Mouse (Mus musculus) frontal cortex, postnatal 25 days (tissue): ENCODE measurements at regions not wholly inside any gene's neighbourhood (a gene's known extent, or its start where the extent isn't known, plus 50 kb on each side); places are given as distances from the start of the nearest gene placed in this dataset.

ENCODE experiments used
- DNase-seq, 2 experiments: peaks; one replicate each; pipeline ENCODE4 v3.0.0; 2022; ENCODE audit warnings: low spot score in 2 of 2

DNA sequence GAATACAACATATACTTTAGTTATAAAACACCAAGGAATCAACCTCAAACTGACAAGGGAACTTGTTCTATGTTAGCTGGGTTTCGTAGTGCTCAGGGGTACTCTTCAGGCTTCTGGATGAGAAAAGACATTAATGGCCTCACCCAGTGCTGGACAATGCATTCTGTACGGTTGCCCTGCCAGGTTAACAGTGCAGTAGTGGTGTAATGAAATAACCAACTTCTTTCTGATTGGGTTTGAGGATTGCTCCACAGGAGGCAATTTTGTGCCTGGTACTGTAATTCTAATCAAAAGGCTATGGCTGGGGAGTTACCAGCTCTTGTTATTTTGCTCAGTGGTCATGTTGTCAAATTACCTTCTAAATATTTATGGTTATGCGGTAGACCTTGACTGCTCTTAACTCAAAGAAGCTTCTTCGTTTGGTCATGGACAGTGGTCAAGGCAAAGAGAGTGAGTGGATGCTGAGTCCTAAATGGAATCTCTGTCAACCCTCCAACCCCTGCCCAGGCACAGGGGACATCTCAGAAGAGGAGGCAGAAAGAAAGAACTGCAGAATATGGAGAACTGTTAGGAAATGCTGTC, 158.8 kb upstream of the B3gat2 start:
- no peak for DNase-seq

DNA sequence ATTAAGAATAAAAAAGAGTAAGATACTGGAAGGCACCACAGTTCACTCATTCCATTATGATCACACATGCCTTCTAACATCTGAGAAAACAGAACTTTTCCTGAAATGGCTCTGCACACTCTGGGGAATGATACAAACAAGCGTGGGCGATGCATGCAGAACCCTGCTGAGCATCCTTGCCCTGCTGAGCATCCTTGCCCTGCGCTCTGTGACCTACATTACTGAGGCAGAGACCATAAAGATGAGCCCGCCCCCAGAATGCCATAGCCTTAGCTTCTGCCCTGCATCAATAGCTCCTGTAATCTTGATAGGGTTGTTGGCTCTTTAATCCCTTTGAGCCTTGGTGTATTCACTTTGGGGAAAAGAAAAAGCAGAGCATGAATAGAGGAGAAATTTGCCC, 132.2 kb upstream of the B3gat2 start:
- DNase-seq = no peak

DNA sequence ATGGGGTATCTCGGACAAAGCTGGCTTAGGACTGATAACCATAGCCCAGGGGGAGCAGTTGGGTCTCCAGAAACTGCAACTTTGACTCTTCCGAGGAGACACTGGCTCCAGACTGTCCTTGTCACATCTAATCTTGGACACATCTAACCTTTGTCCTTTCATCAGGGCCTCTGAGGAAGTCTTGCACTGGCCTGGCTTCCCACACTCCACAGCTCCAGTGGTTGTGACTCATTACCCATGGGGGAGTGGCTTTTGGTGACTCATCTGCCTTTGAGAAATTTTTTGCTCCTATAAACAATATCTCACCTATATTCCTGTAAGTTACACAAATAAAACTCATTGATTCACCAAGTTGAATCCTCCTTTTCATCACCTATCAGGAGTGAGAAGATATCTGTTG, 116.5 kb upstream of the B3gat2 start:
- DNase-seq = no peak

DNA sequence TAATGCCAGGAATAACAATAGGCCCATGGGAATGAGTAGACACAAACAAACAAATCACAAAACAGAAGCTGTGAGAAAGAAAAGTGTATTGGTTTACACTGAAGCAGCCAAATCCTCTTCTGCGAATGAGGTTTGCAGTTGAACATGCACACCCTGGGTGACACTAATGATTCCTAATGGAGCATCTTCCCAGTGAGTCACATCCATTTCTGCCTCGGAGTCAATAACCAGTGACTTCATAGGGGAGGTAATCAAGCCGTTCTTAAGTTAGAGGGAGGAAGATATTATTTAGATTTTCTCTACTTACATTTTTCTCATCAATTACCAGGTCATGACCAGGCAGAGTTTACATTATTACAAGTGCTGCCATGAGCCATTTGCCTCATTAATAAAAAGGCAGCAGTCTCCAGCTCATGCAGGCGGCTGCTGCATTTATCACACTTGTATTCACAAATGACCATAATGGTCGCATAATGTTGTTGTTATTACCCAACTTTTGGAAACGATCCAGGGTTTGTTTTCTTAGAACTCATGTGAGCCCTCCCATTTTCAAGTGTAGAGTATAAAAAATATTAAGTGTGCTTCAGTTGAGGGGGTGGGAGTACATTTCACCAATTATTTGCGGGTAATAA, 112.6 kb upstream of the B3gat2 start:
- no peak for DNase-seq

DNA sequence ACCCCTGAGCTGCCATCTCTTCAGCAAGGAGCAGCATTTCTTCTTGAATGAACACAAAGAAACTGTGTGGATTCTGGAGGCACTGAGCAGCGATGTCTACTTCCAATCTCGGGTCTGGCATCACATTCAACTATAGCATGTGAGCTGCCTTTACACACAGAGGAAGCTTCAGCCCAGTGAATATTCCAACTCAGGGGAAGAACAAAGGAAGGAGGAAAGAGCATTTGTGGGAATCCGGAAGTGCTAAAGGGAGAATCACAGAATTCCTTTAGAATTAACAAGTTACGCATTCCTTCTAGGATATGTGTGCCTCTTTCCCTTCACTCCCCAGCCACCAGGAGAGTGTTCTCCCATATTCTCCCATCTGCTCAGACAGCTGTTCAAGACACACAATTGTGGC, 111.7 kb upstream of the B3gat2 start:
- no peak for DNase-seq

DNA sequence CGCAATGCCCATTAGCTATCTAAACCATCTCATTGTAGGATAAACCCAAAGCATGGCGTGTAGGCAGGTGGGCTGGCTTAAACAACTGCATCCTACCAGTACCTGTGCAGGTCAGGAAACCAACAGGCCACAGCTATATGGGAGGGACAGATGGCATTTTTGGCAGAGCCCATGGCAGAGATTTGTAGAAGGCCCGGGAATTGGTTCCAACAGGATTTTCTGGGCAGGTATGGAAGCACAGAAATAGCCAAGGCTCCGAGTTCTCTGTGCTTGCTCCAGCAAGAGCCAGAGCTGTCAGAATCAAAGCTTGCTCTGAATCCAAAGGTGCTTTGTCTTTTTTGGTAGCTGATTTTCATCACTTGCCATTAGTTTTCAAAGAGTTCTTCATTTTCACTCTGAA, 107.9 kb upstream of the B3gat2 start:
- no peak for DNase-seq

DNA sequence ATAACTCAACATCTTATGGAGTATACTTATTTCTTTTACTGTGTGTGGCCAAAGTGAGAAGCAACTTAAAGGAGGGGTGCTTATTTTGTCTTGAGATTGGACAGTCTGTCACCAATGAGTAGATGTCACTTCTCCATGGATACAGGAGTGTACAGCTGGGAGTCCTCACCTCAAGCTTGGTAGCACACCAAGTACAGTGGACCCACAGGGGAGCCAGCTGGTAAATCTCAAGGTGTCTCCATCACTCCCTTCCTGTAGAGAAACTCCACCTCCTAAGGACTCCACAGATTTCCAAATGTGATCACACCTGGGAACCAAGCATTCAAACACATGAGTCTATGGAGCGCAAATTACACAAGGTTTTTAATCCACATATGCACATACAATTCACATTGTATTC, 105.8 kb upstream of the B3gat2 start:
- no peak for DNase-seq

DNA sequence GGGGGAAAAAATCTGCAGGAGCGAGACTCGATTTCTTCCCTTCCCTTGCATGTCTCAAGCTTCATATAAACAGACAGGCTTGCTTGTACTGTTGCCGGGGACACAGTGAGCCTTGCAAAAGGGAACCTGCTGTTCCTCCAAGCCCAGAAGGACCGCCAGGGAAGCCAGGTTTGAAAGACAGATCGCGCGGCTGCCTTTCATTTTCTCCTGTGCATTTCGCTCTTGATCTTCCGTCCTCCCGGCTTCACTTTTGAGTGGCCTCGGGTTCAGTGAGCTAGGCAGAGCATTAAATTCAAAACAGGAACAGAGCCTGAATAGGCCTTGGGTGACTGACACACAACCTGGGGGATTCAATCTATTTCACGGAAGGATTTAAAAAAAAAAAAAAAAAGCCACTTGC, 105.3 kb upstream of the B3gat2 start:
- DNase-seq = no peak

DNA sequence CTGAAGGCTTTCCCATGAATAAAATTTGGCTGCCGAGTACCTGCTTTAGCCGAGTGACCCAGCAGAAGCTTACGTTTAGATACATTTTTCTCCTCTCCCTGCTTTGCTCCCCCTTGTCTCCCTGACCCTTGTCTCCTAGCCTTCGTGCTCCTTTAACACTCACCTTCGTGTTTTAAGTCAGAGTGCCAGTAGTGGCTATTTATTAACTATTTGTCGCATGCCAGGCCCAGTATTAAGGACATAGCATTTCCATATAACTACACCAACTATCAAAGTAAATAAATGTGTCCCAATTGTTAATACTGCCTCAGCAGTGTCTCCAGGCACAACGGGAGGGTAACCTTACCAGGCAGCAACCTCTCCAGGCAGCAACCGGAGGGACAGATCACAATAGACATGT, 104.8 kb upstream of the B3gat2 start:
- no peak for DNase-seq

DNA sequence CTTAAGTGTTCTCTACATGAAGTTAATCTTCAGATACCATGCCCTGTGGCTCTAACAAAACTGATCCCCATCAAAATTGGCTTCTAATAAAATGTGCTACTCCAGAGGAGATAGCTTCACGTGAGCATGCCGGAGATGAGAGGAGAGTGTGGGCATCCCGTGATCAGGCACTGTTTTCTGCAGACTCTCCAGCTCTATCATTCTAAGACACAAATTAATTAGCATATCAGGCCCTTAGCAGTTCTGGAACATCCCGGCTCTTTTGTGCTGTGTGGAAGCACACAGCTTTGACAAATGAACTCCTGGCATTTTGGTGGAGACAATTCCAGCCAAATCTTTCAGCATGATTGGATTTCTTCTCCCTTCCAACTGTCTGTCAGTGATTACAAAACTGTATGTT, 91.0 kb upstream of the B3gat2 start:
- DNase-seq = no peak

DNA sequence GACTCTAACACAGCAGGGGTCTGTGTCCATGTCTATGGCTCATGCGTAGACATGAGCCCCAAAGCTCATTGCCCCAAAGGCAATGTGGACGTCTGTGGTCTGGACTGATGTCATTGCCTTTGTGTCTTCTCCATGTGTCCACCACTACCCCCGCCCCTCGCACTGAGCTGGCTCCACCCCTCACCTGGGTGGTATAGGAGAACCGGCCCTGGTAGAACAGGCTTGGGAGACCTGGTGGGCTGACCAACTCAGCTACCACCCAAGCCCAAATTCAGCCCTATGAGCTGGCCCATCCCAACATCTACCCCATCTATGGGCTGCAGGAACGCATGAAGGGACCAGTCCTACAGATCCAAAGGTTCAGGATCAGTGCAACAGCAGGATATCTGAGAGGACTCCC, 87.2 kb upstream of the B3gat2 start:
- no peak for DNase-seq

DNA sequence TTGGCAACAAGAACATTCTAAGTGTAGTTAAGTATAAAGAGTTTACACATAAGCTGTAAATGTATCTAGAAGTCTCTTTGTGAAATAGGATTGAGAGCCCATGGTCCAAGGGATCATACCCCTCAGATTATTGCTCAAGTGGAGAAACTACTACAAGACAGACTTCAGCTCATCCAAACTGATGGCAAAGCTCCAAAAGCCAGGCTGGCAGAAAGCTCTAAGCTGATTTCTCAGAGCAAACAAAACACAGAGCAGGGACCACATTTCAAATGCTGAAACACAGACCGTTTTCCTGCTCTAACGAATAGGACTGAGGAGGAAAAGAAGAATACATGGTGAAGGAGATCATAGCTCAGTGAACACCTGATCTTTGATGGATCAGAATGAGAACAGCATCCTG, 85.3 kb upstream of the B3gat2 start:
- no peak for DNase-seq

DNA sequence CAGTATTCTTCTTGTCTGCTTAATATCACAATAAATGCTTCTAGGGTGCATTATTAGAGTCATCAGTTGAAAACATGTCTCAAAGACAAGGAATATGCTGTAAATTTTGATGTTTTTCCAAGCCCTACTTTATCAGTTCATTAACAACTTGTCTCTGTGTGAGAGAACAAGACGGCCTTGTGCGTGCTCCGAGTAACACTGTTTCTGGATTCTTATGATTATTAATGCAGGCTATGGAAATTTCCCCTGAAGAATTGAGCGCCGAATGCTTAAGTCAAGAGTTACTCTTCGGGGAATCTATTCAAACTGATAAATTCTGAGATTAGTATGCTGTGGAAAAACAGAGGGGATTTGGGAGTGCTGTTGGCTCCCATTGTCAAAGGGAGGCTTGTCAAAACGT, 72.2 kb upstream of the B3gat2 start:
- DNase-seq = no peak

DNA sequence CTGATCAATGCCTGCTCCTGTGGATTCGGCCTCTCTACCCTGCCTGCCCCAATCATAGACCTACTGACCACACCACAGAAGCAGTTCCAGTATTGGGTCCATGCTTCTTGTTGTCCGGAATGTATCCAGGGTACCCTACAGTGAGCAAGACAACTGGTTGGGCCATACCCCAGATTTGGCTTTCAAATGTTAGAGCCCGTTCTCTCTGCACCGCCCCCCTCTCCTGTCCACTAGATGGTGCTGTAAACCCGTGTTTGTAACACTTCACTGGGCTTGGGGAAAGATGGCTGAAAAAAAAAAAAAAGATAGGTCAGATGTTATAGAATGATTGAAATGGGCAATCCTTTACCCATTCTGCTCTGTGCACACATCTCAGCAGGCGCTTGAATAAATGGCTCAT, 56.1 kb upstream of the B3gat2 start:
- peak; percentile 45 to 52 for DNase-seq

DNA sequence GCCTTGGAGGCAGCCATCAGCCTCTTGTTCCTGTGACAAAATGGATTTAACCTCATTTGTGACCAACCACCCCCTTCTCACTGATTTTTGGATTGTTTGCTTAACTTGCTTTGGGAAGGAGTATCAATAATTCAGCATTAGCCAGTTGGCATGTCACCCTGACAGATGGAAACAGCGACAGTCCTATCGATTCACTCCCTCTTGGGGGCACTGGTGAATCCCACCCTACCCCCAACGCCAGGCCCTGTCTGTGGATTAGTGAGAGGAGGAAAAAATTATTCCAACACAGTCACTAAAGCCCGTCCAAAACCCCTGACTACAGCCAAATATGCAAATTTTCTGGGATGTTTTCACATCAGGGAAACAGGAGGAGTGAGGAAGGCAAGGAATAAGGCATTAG, 55.1 kb upstream of the B3gat2 start:
- no peak for DNase-seq
